Mouse (Mus musculus) lung, postnatal 36 days (tissue): ENCODE measurements around the gene Naip1.
A peak's percentile ranks its signal among the peaks of the same experiment; 100 is the strongest.
"Not testable (repeated sequence)": the region's sequence is repeated elsewhere in the genome, so short reads cannot be mapped to it uniquely, and the experiment has no call there.

Experiments
- DNase-seq: peaks from one replicate; pipeline ENCODE4 v3.0.0; 2022; ENCODE audit warnings: mixed read lengths

Naip1 gene

DNA sequence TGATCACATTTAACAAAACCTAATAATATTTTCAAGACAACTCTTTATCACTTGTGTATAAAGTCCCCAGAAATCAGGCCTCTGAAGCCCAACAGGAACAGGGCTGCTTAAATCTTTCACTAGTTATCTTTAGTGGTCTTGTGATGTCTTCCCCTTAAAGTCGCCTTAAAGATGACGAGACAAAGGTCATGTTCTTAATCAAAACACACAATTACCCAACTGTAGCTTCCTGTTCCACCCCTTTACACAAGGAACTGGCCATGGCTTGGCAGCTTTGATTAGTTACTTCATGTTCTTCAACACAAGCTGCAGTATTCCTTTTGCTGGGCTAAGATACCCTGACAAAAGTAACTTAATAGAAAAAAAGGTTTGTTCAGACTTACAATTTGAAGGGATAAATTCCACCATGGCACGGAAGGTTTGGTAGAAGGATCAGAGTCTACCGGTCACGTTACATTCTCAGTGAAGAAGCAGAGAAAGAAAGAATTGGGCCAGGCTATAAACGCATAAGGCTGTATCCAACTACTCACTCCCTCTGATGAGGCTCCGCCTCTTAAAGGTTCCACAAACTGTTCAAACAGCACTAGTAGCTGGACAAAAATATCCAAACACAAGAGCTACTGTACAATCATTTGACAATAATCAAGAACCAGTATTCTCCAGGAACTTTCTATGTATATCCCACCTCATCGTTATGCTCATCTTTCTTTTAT is at the start of gene Naip1:
TSS of gene Naip1 (minus strand) at position 455 of the 713 bp plus-strand sequence.
- DNase-seq: peak; percentile 22

DNA sequence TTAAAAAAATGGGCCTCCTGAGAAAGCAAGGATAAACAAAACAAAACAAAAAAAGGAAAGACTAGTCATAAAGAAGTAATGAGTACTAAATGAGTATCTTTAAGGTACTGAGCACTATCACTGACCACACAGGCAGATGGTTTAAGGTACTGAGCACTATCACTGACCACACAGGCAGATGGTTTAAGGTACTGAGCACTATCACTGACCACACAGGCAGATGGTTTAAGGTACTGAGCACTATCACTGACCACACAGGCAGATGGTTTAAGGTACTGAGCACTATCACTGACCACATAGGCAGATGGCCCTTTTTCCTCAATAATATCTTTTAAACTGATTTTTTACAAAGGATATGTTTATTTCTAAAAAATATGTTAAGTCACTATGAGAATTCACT is 47.0 kb upstream of the Naip1 start:
- not testable (repeated sequence) for DNase-seq

DNA sequence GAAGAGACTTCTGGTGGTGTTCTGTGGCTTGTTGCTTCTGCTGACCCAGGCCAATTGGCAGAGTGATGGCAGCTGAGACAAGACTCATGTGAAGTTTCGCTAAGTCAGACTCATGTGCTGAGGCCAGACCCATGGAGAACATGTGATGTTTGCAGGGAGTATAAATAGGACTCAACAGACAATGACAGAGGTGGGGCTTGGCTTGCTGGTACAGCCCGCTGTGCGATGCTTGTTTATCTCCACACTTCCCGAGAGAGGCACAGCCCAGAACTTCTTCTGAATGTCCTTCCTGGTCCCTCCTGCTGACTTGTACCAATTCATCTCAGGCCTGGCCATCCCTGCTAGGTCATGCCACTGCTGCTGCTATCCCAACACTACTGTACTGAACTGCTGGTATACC is 42.7 kb upstream of the Naip1 start:
- DNase-seq: peak; percentile 82

DNA sequence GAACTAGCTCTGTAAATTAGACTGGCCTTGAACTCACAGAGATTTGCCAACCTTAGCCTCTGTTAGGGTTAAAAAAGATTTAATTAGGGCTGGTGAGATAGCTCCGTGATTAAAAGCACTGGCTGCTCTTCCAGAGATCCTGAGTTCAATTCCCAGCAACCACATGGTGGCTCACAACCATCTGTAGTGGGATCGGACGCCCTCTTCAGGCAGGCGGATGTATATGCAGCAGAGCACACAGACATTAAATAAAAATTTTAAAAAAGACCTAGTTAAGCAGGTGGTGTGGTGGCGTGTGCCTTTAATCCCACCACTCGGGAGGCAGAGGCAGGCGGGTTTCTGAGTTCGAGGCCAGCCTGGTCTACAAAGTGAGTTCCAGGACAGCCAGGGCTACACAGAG is 41.7 kb upstream of the Naip1 start:
- DNase-seq: not testable (repeated sequence)

DNA sequence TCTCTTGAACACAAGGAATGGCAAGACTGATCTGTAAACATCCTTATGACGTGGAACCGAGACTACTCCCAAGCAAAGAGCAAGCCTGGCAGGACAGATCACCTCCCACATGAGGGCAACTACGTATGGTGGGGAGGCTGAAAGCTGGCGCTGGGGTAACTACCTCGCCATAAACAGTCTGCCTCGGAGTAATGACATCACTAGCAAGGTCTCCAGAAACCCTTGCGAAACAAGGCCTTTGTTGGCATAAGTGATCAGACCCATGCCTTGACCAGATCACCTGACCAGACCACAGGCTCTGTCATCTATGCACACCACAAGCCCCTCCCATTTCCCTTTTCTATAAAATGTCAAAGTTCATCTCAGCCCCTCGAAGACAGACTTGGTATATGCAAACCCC is 40.6 kb upstream of the Naip1 start:
- DNase-seq: peak; percentile 25

DNA sequence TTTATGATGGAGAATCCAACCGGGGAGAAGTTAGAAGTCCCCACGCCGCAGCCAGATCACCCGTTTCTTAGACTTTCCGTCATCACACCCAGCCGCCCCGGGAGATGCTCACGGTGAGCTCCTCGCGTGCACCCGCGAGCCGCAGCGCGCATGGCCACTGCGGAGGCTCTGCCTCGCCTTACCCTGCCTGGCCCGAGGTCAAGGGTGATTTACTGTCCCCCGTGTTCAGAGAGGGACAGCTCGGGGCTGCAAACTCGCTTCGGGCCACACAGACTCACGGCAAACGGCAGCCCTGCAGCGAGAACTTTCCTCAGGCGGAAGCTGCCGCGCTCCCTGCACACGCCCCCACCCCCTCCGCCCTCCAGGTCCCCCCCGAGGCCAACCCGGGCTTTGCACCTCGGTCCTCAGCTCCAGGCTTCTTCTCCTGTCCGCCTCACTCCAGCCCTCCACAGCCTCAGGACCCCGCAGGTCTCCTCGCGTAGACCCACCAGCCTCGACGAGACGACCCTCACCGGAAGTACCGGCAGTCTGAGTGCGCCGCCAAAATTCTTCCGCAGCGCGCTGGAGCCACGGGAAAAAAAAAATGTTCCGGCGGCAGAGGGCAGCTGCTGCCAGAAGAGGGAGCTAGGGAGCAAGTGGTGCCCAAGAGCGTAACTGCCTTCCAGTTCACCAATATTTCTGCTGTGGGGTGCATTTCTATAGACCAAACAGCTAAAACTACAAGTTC is 39.6 kb upstream of the Naip1 start, which contains the start of gene Gtf2h2:
TSS of gene Gtf2h2 (minus strand) at position 519 of the 727 bp plus-strand sequence.
- DNase-seq: peak; percentile 80

DNA sequence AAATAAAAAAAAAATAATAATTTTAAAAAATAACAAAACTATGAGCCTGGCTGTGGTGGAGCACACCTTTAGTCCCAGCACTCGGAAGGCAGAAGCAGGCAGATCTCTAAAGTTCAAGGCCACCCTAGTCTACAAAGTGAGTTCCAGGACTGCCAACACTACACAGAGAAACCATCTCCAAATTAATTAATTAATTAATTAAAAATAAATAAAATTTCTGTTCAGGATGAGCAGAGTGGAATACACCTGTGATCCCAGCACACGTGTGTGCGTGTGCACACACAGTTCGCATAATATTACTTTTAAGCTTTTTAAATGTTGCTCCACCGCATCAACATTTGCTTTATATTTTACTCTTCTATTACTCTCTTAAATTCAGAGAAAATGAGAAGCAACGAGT is 39.0 kb upstream of the Naip1 start:
- DNase-seq: no peak

DNA sequence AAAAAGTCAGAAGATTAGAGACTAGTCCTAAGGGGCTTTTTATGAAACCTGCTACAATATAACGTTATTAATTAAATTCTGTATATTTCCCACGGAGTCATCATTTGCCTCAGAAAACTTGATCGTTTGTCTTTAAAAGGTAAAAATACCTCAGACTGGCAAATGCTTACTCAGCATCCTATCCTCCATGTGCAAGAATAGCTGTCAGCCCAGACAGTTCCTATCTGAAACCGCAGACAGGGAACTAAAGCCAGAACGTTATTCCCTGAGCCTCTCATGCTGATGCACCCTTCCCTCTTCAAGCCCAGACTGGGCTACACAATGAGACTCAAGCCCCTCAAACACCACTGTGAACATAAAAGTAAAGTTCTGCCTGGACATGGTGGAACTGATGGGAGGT is 37.8 kb upstream of the Naip1 start:
- DNase-seq: no peak

DNA sequence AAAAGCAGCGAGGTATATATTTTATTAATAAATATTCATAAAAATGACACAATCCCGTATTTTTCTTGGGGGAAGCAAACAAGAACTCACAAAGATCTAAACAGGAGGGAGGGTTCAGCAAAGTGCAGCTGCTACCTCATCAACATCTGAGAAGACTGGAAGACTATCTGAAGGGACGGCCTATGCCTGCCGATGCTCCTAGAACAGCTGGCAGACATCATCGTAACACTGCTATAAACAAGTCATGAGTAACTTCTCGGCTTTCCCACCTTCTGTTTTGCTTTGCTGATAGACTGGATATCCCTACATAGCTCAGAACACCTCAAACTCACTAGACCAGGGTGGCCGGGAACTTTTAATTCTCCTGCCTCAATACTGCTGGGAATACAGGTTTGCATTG is 30.9 kb upstream of the Naip1 start:
- no peak for DNase-seq

DNA sequence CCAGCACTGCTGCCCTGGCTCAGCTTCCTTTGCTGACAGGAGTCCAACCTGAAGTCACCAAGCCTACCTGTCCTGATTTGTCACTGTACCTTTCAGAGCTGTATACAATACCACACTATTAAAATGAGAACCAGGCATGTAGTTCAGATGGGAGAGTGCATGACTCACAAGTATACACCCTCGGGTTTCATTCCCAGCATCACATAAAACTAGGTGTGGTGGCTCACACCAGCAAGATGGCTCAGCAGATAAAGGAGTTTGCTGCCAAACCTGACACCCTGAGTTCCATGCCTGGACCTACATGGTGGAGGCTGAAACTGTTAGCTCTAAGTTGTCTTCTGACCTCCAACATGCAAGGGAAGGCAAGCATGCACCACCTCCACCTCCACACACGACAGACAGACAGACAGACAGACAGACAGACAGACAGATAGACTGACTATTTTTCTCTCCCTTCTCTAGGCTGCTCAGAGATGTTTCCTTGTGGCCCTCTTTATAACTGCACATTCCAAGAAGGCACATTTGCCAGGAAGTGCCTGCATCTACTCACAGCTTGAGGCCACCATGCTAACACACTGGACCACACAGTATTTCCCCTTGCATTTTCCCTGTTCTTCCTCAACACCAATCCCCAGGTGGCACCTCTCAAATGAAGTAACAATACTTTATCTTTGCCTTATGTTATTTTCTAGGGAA is 11.0 kb upstream of the Naip1 start:
- no peak for DNase-seq

DNA sequence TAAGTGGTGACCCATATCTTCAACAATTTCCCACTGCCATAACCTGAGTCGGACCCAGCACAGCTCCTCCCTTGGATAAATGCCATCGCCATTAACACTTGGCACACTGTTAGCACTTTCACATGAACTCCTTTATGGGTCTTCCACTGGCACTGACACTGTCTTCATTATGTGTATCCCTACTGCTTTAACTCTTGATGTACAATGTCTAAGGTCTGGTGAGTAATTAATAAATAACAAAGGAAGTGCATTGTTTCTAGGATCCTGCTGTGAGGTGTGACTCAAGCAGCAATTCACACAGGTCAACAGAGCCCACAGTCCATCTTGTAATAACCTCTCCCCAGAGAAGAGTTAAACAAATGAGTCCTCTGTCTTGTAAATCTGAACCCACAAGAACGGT is 8.7 kb upstream of the Naip1 start:
- DNase-seq: no peak

DNA sequence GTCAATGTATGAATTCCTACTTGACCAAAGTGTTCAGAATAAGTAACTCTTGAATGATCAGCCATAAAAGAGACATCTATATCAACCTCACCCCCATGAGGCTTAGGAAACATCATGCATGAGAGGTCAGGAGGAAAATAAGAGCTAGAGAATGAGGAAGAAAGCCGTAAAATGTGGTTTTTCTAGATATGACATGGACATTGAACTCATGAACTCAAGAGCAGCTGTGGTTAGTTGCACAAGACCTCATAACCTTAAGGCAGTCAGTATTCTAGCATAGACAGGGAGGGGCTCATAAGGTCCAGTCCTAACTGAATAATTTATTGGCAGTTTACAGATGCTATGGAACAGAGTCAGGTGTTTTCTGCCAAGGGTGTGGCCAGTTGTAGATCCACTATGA is 3.2 kb downstream of the Naip1 start:
- peak; percentile 4 for DNase-seq

DNA sequence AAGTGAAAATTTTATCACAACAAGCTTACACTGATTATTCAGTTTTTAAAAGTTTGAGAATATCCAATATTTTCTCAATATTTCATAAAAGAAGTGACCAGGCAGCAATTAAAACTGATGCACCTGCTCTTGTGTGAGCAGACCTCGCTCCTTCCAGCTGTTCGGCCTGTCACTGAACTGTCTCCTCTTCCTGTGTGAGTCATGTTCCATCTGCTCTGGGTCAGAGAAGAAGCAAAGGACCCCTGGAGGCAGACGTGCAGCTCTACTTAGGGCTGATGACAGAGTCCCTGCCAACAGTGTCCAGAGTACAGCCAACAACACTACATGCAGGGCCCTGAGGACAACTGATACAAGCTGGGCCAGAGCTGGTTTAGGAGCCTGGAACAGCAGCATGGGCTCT is 12.6 kb downstream of the Naip1 start:
- no peak for DNase-seq

DNA sequence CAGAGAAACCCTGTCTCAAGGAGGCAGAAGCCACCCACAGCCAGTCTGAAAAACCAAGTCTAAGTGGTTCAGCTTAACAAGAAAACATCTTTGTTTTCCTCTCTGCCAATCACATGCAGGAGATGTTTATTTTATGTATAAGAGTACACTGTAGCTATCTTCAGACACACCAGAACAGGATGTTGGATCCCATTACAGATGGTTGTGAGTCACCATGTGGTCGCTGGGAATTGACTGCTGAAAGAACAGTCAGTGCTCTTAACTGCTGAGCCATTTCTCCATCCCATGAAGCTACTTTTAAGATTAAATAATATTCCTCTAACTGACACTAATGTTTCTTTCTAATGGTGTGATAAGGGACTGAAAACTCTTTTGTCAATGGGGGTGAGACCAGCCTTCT is 14.0 kb downstream of the Naip1 start:
- no peak for DNase-seq

DNA sequence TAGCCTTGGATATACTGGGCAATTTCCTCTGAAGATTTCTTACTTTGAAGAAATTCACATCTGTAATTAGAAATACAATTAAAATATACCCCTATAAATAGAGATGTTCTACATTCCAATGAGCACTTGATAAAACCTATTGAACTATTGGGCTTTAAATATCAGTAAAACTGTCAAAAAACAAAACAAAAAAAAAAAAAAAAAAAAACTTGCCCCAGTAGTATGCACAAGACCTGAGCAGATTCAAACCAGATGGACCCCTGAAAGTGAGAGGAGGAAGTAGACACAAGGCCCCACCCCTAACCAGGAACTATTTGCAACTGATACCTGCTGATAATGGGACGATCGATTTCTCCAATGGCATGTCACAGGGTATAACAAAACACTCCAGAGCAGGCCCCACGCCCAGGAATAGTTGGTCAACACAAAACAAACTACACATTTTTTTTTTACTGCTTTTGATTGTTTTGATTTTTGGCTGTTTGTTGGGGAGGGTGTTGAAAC is 15.3 kb downstream of the Naip1 start:
- DNase-seq: no peak

DNA sequence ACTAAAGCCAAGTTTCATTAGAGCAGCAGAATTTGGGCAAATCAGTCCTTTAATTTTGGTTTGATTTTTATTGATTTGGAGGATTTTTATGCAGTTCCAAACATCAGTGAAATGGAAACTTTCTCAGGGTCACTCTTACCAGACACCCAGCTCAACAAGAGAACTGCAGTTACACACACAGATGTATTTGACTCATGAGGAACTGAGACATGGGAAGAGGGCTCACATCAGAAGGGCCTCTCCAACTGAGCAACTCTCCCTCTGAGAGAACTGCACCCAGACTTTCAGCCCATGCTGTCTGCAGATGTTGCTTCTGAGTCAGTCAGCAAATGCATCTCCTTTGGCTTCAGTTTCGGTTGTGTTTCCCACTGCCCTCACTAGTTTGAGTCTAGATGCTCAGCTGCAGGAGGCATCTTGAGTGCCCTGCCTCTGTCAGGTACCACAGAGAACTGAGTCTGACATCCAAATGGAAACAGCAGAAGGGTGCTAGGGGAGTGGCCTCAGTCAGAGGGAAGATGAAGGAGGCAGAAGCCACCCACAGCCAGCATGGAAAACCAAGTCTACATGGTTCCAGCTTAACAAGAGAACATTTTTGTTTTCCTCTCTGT is 16.0 kb downstream of the Naip1 start:
- DNase-seq: not testable (repeated sequence)

DNA sequence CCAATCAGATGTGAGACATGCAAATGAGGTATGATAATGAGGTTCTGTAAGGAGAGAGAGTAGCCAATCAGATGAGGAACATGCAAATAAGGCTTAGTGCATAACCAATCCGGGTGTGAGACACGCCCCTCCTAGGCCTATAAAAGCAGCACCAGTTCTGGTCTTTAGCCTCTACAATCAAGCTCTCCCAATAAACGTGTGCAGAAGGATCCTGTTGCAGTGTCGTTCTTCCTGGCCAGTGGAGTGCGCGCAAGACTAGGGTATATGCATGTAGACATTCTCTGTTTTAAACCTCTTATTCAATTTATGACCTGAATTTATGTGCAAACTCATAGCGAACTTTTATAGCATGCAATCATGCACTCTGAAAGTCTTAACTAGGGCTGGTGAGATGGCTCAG is 32.7 kb downstream of the Naip1 start:
- DNase-seq: not testable (repeated sequence)

DNA sequence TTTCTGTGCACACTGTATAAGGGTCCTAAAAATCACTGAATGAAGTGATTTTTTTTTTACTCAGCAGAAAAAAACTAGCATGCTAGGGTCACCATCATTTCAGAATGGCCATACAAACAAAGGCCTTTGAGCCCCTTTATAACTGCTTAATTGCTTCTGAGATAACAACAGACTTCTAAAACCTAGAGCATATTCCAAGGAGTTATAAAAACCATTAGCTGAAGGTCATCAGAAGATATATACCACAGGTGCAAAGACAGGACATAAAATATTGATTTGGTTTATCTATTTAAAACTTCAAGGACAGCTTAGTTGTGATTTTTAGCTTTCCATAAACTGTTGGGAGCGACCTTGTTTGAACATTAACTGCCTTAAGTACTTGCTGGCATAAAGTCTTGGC is 38.2 kb downstream of the Naip1 start:
- DNase-seq: no peak

DNA sequence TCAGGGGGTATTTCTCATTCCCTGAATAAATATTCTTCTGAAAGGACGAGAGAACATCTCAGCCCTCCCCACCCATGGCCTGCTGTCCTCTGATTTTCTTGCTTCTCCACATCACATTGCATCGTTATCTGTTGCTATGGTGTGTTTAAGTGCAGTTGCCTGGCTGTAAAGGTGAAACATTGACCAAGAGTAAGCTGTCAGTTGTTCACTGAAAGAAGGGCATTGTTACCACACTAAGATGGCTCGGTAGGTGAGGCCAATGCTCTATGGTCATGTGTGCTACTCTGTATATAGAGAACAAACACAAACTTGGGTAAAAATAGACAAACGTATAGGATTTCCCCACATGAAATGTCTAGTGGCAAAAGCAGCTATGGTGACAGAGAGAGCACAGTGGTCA is 42.8 kb downstream of the Naip1 start:
- no peak for DNase-seq

DNA sequence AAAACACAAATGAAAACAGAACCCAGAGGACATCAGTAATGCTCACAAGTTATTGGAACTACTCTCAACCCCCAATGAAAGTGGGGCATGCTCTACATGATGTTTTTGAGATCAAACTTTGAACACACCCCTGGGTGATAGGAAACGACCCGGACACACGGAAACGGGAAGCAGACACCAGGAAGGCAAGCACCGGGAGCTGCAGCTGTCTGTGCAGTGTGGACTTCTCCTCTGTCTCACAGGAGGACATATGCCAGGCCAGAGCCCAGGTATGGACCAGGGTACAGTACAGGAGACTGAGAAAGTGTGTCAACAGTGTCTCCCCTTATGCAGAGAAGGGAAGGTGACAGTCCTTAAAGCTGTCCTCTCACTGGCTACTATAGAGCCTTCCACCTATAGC is 43.5 kb downstream of the Naip1 start:
- DNase-seq: no peak

DNA sequence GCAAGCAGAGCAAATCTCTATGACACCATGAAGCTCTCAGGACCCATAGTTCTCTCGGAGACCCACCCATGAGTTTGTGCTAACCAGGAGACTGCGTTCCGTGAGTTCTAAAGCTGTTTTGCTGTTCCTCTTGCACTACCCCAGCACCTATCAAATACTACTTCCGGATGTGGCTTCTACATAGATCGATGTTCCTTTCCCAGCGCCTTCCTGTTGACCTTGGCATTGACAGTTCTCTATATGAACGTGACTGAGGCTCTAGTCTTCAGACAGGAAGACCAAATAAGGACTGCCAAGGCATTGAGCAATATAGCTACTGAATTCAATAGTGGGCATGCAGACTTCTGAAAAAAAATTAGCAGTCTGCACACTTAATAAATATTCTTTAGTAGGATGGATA is 44.4 kb downstream of the Naip1 start:
- no peak for DNase-seq

DNA sequence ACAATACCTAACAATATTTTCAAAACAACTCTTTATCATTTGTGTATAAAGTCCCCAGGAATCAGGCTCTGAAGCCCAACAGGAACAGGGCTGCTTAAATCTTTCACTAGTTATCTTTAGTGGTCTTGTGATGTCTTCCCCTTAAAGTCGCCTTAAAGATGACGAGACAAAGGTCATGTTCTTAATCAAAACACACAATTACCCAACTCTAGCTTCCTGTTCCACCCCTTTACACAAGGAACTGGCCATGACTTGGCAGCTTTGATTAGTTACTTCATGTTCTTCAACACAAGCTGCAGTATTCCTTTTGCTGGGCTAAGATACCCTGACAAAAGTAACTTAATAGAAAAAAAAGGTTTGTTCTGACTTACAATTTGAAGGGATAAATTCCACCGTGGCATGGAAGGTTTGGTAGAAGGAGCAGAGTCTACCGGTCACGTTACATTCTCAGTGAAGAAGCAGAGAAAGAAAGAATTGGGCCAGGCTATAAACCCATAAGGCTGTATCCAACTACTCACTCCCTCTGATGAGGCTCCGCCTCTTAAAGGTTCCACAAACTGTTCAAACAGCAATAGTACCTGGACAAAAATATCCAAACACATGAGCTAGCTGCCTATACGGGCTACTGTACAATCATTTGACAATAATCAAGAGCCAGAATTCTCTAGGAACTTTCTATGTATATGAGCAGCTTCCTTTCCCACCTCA is 49.6 kb downstream of the Naip1 start:
- peak; percentile 10 for DNase-seq

DNA sequence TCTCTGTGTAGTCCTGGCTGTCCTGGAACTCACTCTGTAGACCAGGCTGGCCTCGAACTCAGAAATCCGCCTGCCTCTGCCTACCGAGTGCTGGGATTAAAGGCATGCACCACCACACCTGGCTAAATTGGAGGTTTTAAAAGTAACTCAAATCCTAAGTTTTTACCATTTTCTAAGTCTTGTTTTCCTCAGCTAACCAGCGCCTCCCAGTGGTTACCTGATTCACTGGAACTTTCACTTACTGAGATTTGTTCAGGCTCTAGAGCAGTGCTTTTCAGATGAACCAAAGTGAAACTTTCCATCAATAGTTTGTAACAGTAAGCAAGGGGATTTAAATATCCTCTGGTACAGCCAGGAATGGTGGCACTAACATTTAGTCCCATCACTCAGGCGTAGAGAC is 61.6 kb downstream of the Naip1 start:
- peak; percentile 17 for DNase-seq
